Mouse (Mus musculus): ENCODE measurements around the gene Gm19345. TPM values are rescaled to one million over a fixed set of nuclear protein-coding genes. Genes with fewer than 3 reads are reported as not detected.

Gm19345 gene
- total RNA-seq, 2 experiments from 2014 or later = 14.8 to 15.9 TPM

GRCm38 (mm10) chr7:19871137-19871621 lies 19.4 kb downstream of the Gm19345 start:
- intact Hi-C loops (cut with DNase I) = no loop called here
- DNase-seq = no peak

- DNase-seq = no peak
- intact Hi-C loops (cut with DNase I) = no loop called here
Measured at GRCm38 (mm10) chr7:19871943-19872601, 20.3 kb downstream of the Gm19345 start.

GRCm38 (mm10) chr7:19875948-19876682 lies 24.3 kb downstream of the Gm19345 start:
- DNase-seq = peak; percentile 20
- intact Hi-C loops (cut with DNase I) = no loop called here

- intact Hi-C loops (cut with DNase I) = no loop called here
- DNase-seq = no peak
Measured at GRCm38 (mm10) chr7:19876781-19877425, 25.1 kb downstream of the Gm19345 start.

- no peak for DNase-seq
- intact Hi-C loops (cut with DNase I) = no loop called here
Measured at GRCm38 (mm10) chr7:19880754-19881153, 29.0 kb downstream of the Gm19345 start.

GRCm38 (mm10) chr7:19887849-19888248 lies 36.0 kb downstream of the Gm19345 start, which contains the start of gene Ceacam19:
TSS of gene Ceacam19 (minus strand) at chr7:19887965.
- intact Hi-C loops (cut with DNase I) = no loop called here

GRCm38 (mm10) chr7:19889881-19890280 lies 38.1 kb downstream of the Gm19345 start:
- intact Hi-C loops (cut with DNase I) = no loop called here
- peak; percentile 21 for DNase-seq

More at GRCm38 (mm10) chr7:19887849-19888248, 36.0 kb downstream of the Gm19345 start, which contains the start of gene Ceacam19:
- DNase-seq = no peak

Other genes with a start within 250 kb of the Gm19345 start
- gene Clasrp, start 247.5 kb upstream of the Gm19345 start, total RNA-seq (2021) = 100 to 1,000 TPM in 1 of 2 experiments, 10 to 100 TPM in 1; 98.0 to 106 TPM
- gene Relb, start 222.6 kb upstream of the Gm19345 start, total RNA-seq (2021) = 1 to 10 TPM; 5.5 to 7.5 TPM
- gene Clptm1, start 187.0 kb upstream of the Gm19345 start, total RNA-seq (2021) = 100 to 1,000 TPM; 105 to 115 TPM
- not detected for gene Apoc2, start 174.1 kb upstream of the Gm19345 start, total RNA-seq (2021)
- gene Gm44805, start 170.6 kb upstream of the Gm19345 start, total RNA-seq (2021) = not detected
- not detected for gene Apoc4, start 170.5 kb upstream of the Gm19345 start, total RNA-seq (2021)
- 1 to 10 TPM; 2.1 to 3.6 TPM for gene Apoc1, start 159.3 kb upstream of the Gm19345 start, total RNA-seq (2021)
- gene Apoe, start 152.8 kb upstream of the Gm19345 start, total RNA-seq (2021) = 100 to 1,000 TPM; 576 to 662 TPM
- 100 to 1,000 TPM in 1 of 2 experiments, 10 to 100 TPM in 1; 95.8 to 104 TPM for gene Tomm40, start 136.6 kb upstream of the Gm19345 start, total RNA-seq (2021)
- gene Nectin2, start 101.5 kb upstream of the Gm19345 start, total RNA-seq (2021) = 10 to 100 TPM; 35.7 to 36.4 TPM
- gene Bcam, start 81.0 kb upstream of the Gm19345 start, total RNA-seq (2021) = 1 to 10 TPM; 6.8 to 7.4 TPM
- gene Cblc, start 55.2 kb upstream of the Gm19345 start, total RNA-seq (2021) = under 1 TPM in 1 of 2 experiments, not detected in 1; 0.93 TPM
- gene Bcl3, start 29.2 kb upstream of the Gm19345 start, total RNA-seq (2021) = 1 to 10 TPM in 1 of 2 experiments, under 1 TPM in 1; 0.76 to 1.3 TPM
- gene Ceacam16, start 9.3 kb downstream of the Gm19345 start, total RNA-seq (2021) = not detected
- gene Ceacam19, start 36.0 kb downstream of the Gm19345 start, total RNA-seq (2021) = not detected
- gene Pvr, start 69.2 kb downstream of the Gm19345 start, total RNA-seq (2021) = 10 to 100 TPM; 14.6 to 18.8 TPM
- not detected for gene Igsf23, start 98.8 kb downstream of the Gm19345 start, total RNA-seq (2021)
- not detected for gene Ceacam20, start 113.4 kb downstream of the Gm19345 start, total RNA-seq (2021)
- gene Nlrp9b, start 139.5 kb downstream of the Gm19345 start, total RNA-seq (2021) = not detected
- gene Vmn1r91, start 247.7 kb downstream of the Gm19345 start, total RNA-seq (2021) = not detected